Mouse (Mus musculus): ENCODE data around the gene Tcp11l2.

DNA sequence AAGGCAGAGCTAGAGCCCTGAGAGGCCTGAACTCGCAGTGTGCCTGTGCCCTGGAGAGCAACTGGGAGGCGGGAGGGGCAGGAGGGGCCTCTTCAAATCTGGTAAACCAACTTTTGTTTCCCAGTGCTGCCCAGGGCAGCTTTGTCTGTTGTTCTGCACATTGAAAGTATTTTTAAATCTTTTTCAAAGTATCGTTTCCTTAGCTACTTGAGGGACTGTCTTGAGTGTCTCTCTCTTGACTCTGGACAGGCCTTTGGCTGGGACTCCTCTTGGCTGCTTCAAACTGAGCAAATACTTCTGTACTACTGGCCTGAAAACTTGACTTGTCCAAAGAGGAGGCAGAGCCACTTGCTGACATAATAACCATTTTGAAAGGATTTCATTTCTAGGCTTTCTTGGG is 34.4 kb downstream of the Tcp11l2 start:
- TF ChIP-seq GATA1 (IDR thresholded peaks at IDR 0.05; ENCODE audit: borderline replicate concordance, low read length), result no peak
- TF ChIP-seq FLI1 (IDR thresholded peaks at IDR 0.05; ENCODE audit: low read length), result no peak
